Mouse (Mus musculus) liver, embryonic 15.5 days (tissue): Measurements from ENCODE around the gene Fanca. TPM values are rescaled to one million over a fixed set of nuclear protein-coding genes. Genes with fewer than 3 reads are reported as not detected.
"Not testable (repeated sequence)": the region's sequence is repeated elsewhere in the genome, so short reads cannot be mapped to it uniquely, and the experiment has no call there.

Experiments used
- ATAC-seq: fragments of 200-750 bp; cut with Nextera tagmentation; 2 replicates; pipeline ENCODE4 v1.8.0; 2017; ENCODE audit warnings: moderate number of reproducible peaks, mild to moderate bottlenecking, moderate library complexity; ENCODE audit not compliant: insufficient read depth
- H3K27ac ChIP-seq: fragments of 300-500 bp; sonication (generic); replicated peaks from 2 replicates; pipeline ENCODE4 v1.5.1; 2015; ENCODE audit warnings: mild to moderate bottlenecking, inconsistent platforms
- H3K27me3 ChIP-seq: fragments of 300-500 bp; sonication (generic); 2 replicates; pipeline ENCODE4 v1.6.1; 2015; ENCODE audit warnings: mild to moderate bottlenecking, inconsistent platforms
- H3K36me3 ChIP-seq: fragments of 300-500 bp; sonication (generic); replicated peaks from 2 replicates; pipeline ENCODE4 v1.6.1; 2015; ENCODE audit warnings: moderate library complexity, mild to moderate bottlenecking, inconsistent platforms
- H3K4me1 ChIP-seq: fragments of 300-500 bp; sonication (generic); replicated peaks from 2 replicates; pipeline ENCODE4 v1.6.1; 2015; ENCODE audit warnings: inconsistent platforms
- H3K4me2 ChIP-seq: fragments of 300-500 bp; sonication (generic); 2 replicates; pipeline ENCODE4 v1.6.1; 2015; ENCODE audit warnings: moderate library complexity, mild to moderate bottlenecking, inconsistent platforms
- H3K4me3 ChIP-seq: fragments of 300-500 bp; sonication (generic); replicated peaks from 2 replicates; pipeline ENCODE4 v1.5.1; 2015; ENCODE audit warnings: mild to moderate bottlenecking, inconsistent platforms
- H3K9ac ChIP-seq: fragments of 300-500 bp; sonication (generic); 2 replicates; pipeline ENCODE4 v1.6.1; 2015; ENCODE audit warnings: moderate library complexity, mild to moderate bottlenecking, inconsistent platforms
- H3K9me3 ChIP-seq: fragments of 300-500 bp; sonication (generic); replicated peaks from 2 replicates; pipeline ENCODE4 v1.6.1; 2016; ENCODE audit warnings: inconsistent platforms
- WGBS: fragments of 180-500 bp; shearing (Covaris S2); methylation state at CpG from one replicate; pipeline ENCODE4 v1.1.7; 2015; ENCODE audit warnings: mixed read lengths; ENCODE audit not compliant: insufficient replicate concordance; 5-methylcytosine and 5-hydroxymethylcytosine counted together
- polyA plus RNA-seq: library from polyadenylated mRNA; unstranded; fragments of >200 nt; fragmentation: Nextera tagmentation; extraction: Ambion mirVana; gene quantifications from 2 replicates; pipeline ENCODE4 v1.2.1, GENCODE M21; 2015

Gene Fanca
- polyA plus RNA-seq, 1 experiment from 2014 or later, result 16.7 TPM

DNA sequence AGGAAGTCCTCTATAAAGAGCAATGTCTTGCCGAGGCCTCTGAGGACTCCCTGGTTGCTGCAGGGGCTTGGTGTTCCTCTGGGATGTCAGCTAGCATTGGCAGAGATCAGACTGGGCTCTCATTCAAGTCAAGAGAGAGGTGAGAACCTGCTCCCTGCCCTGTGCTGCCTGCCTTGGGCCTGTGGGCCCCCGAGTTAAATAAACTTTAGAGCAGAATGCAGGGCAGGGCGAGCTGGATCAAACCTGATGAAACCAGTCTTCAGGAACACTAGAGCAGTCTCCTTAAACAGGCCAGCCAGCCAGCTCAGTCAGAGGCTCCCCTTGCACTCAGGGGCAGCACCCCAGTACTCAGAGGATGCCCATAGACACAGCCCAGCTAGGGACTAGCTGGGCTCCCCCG lies 46.5 kb downstream of the Fanca start:
- 71% methylated on average over 4 of the region's 4 CpGs for WGBS
- Histone ChIP-seq H3K4me2 (no peak overlapping the region), H3K4me1 (0 out of 2 replicates have a peak, but pooled peaks cover 9% of the 10 kb centered on the region), H3K9ac (no peak overlapping the region), H3K36me3 (peaks cover 66% of the 10 kb centered on the region), H3K27ac (no peak overlapping the region), H3K4me3 (no peak overlapping the region), H3K9me3 (no peaks in the 10 kb centered on the region), H3K27me3 (no peaks in the 10 kb centered on the region)
- ATAC-seq, result no peak

DNA sequence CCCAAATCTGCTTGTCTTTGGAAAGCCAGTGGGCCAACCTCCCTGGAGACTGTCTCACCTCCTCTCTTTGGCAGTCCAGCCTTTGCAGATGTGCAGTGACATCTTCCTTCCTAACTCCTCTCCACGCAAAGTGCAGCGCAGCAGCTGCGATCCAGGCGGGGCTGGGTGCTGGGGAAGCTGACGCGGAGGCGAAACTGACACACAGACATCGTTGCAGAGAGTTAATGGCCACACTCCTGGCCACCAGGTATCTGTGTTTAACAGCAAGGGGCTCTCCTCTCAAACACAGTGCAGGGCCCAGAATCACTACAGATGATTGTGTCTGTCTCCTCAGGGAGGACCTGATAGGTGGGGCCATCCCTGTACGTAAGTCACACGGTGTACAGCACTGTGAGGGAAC lies 47.2 kb downstream of the Fanca start:
- H3K9me3 ChIP-seq, result no peaks in the 10 kb centered on the region
- H3K9ac ChIP-seq, result no peak overlapping the region
- H3K36me3 ChIP-seq, result peaks cover 71% of the 10 kb centered on the region
- 0 out of 2 replicates have a peak, but pooled peaks cover 9% of the 10 kb centered on the region for H3K4me1 ChIP-seq
- H3K4me3 ChIP-seq, result no peak overlapping the region
- H3K27me3 ChIP-seq, result no peaks in the 10 kb centered on the region
- no peak overlapping the region for H3K27ac ChIP-seq
- H3K4me2 ChIP-seq, result no peak overlapping the region
- no peak for ATAC-seq
- WGBS, result 81% methylated on average over 10 of the region's 10 CpGs

DNA sequence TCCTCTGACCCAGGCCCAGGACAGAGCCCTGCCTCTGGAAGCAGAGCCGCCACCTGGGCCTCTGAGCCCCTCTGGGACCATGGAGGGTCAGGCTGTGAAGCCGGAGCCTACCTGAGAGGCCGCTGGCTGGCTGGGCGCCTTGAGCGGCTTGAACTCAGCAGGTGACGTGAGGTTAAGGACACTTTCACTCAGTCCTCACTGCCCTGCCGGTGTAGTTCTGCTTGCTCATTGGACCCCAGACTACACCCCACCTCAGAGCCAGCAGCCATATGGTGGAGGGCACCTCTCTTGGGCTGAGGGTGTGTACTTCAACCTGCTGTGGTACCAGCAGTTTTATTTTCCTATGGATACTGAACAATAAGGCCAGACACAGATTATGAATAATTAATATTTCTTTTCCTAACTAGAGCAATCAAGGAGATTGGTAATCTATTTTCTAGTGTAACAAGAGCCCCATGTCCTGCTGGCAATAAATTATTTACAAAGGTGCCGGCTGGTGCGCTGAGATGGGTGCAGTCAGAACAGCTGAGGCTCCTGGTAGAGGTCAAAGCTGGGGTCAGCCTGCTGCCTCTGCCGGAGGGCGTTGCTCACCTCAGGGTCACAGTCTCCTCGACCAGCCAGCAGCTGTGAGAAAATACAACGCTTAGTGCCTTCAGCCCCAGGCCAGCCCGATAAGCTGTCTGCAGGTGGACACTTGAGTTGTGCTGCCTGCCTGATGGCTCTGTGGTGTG lies 50.3 kb downstream of the Fanca start:
- H3K27ac ChIP-seq, result no peak overlapping the region
- no peaks in the 10 kb centered on the region for H3K9me3 ChIP-seq
- peaks cover 83% of the 10 kb centered on the region for H3K36me3 ChIP-seq
- WGBS, result 79% methylated on average over 14 of the region's 14 CpGs
- H3K27me3 ChIP-seq, result no peaks in the 10 kb centered on the region
- ATAC-seq, result peak; percentile 26; the same call in 1 of the 2 replicates
- 0 out of 2 replicates have a peak, but pooled peaks cover 9% of the 10 kb centered on the region for H3K4me1 ChIP-seq
- H3K4me2 ChIP-seq, result no peak overlapping the region
- no peak overlapping the region for H3K4me3 ChIP-seq
- H3K9ac ChIP-seq, result no peak overlapping the region

DNA sequence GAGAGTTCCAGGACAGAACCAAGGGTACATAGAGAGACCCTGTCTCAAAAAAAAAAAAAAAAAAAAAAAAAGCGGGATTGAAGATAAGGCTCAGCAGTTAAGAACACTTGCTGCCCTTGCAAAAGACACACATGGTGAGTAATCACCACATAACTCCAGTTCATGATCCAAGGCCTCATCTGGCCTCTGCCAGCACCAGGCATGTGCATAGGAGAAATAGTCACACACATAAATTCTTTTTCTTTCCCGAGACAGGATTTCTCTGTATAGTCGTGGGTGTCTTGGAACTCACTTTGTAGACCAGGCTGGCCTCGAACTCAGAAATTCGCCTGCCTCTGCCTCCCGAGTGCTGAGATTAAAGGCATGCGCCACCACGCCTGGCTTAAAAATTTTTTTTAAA lies 60.8 kb downstream of the Fanca start:
- not testable (repeated sequence) for H3K4me3 ChIP-seq, H3K4me2 ChIP-seq, H3K9me3 ChIP-seq, H3K27ac ChIP-seq, H3K9ac ChIP-seq, ATAC-seq, H3K27me3 ChIP-seq
- H3K36me3 ChIP-seq, result peaks cover 57% of the 10 kb centered on the region
- 75% methylated on average over 8 of the region's 8 CpGs for WGBS
- H3K4me1 ChIP-seq, result peaks cover 31% of the 10 kb centered on the region

DNA sequence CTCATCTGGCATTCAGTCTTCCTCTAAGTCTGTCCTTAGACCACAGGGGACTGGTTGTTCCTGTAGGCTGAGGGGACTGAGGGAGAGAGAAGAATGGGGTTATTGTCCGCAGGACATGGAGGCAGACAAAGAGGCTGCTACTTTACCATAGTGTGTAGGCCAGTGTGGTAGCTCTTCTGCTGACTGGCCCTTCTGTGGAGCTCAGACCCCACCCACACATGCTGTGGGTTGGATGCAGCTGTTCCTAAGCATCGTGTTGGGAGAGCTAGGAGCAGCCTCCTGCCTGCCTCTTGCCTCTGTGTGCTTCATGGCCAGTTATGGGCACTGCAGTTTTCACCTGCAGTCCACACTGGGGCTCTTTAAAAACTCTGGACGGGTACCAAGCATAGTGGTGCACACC lies 61.3 kb downstream of the Fanca start:
- 69% methylated on average over 3 of the region's 3 CpGs for WGBS
- Histone ChIP-seq H3K27me3 (no peaks in the 10 kb centered on the region), H3K4me1 (peaks cover 36% of the 10 kb centered on the region), H3K4me3 (no peak overlapping the region), H3K36me3 (peaks cover 57% of the 10 kb centered on the region), H3K9ac (no peak overlapping the region), H3K27ac (no peak overlapping the region), H3K4me2 (no peak overlapping the region), H3K9me3 (no peaks in the 10 kb centered on the region)
- no peak for ATAC-seq

DNA sequence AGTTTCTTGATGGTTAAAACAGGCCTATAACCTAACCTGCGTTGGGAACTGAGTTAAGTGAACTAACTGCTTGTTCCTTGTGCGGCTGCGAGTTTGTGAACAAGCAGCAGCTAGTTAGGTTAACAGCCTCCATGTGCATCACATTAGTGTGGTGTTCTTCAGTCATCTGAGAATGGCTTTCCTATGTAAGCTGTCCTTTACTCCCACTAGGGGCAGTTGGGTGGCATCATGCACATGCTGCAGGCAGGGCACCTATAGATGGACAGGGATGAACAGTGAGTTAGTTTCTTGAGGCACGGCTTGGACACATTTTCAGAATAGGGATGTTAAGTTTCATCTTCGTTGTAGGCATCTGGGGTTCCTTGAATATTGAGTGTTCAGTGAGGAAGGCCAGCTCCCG lies 63.2 kb downstream of the Fanca start:
- H3K4me1 ChIP-seq, result peaks cover 40% of the 10 kb centered on the region
- H3K36me3 ChIP-seq, result peaks cover 53% of the 10 kb centered on the region
- H3K4me3 ChIP-seq, result peak overlapping the region; percentile 98
- WGBS, result 59% methylated on average over 6 of the region's 6 CpGs
- H3K9me3 ChIP-seq, result no peaks in the 10 kb centered on the region
- peak overlapping the region; percentile 97 for H3K4me2 ChIP-seq
- H3K9ac ChIP-seq, result peak overlapping the region; percentile 94
- no peak for ATAC-seq
- H3K27ac ChIP-seq, result 0 out of 2 replicates have a peak overlapping the region, but pooled peaks have one; percentile 88
- H3K27me3 ChIP-seq, result no peaks in the 10 kb centered on the region

DNA sequence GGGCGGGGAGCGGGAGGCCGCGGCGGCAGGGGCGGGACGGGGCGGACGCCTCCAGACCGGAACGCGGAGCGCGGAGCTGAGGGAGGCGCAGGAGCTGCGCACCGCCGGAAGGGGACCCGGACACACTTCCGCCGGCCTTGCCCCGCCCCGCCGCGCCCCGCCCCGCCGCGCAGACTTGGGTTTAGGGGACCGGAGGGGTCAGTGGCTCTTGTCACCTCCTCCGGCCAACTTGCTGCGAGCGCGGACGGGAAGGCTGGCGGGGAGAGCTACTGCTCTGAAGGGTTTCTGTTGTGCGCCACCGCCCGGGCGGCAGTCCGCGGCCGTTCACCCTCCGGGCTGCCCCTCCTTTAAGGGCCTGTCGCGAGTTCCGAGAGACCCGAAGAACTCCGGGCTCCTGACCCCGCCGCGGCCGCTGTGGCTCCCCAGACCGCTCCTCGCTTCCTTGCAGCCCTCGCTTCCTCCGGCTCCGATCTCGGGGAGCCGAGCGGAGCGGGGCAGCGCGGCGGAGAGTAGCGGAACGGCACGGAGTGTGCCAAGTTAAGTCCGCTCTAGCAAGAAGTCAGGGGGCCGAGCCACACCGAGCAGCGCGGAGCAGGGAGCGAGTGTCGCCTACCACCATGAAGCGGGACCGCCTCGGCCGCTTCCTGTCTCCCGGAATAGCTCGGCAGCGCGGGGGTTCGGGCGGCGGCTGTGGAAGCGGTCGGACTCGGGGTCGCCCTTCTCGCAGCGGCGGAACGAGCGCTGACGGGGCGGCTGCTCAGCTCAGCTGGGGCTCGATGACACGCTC lies 64.1 kb downstream of the Fanca start, which contains the start of the genes Zfp276 and Vps9d1:
Zfp276 (plus strand) TSS at position 97 of the 787 bp plus-strand sequence.
Vps9d1 (minus strand) TSS at position 250 of the 787 bp plus-strand sequence.
- Histone ChIP-seq H3K36me3 (peaks cover 45% of the 10 kb centered on the region), H3K4me2 (peak within 1 kb of the TSS; percentile 97), H3K9ac (peak within 1 kb of the TSS; percentile 94), H3K27me3 (no peaks in the 10 kb centered on the region), H3K9me3 (no peaks in the 10 kb centered on the region), H3K27ac (peak within 1 kb of the TSS; percentile 88), H3K4me3 (peak within 1 kb of the TSS; percentile 98), H3K4me1 (peaks cover 40% of the 10 kb centered on the region)
- peak; percentile 96 for ATAC-seq
- under 1% methylated on average over 99 of the region's 99 CpGs for WGBS

DNA sequence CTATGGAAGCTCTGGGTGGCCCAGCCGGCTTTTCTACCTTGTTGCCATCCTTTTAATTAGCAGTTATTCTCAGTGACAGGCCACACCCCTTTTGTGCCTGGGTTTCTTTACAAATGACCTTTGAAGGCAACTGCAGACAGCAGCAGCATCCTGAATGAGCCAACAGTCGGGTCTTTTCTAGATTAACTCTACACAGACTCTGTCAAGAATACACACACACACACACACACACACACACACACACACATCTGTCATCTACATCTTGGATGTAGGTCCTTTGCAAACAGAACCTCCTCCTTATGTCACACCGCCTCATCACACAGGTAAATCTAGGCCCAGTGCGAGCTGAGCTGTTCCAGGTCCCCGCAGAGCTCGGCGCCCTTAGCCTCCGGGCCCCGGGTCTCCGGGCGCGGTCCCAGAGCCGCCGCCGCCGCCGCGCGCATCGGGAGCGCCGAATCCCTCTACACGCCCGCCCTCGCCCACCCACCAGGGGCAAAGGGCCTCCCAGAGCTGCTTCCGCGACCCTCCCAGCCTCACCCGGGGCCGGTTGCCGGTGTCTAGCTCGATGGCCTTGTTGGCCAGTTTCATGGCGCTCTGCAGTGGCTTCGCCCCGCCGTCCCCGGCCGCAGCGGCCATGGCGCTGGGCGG lies 64.8 kb downstream of the Fanca start:
- Histone ChIP-seq H3K4me1 (peaks cover 40% of the 10 kb centered on the region), H3K27ac (peak overlapping the region; percentile 88), H3K4me3 (peak overlapping the region; percentile 98), H3K36me3 (peaks cover 38% of the 10 kb centered on the region), H3K27me3 (no peaks in the 10 kb centered on the region), H3K9ac (peak overlapping the region; percentile 94), H3K4me2 (peak overlapping the region; percentile 97), H3K9me3 (no peaks in the 10 kb centered on the region)
- ATAC-seq, result peak; percentile 35
- under 1% methylated on average over 40 of the region's 40 CpGs for WGBS

DNA sequence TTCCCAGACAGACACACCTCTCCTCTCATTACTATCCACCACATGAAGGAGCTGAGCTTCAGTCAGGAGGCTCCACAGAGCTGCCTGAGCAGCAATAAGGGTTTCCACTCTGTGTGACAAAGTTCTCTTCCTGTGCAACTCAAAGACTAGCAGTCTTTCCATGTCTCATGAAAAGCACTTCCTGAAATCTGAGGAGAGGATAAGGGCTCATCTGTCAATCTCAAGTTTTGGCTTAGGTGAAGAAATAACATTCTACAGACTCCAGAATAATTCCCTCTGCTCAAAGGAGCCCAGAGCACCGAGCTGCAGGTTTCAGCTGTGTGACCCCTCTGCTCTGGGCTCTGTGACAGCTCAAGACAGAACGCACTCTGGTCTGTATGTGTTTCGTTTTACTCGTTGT lies 65.5 kb downstream of the Fanca start:
- peak overlapping the region; percentile 94 for H3K9ac ChIP-seq
- H3K4me1 ChIP-seq, result peaks cover 40% of the 10 kb centered on the region
- H3K4me3 ChIP-seq, result peak overlapping the region; percentile 98
- peak overlapping the region; percentile 97 for H3K4me2 ChIP-seq
- no peaks in the 10 kb centered on the region for H3K27me3 ChIP-seq
- H3K27ac ChIP-seq, result peak overlapping the region; percentile 88
- WGBS, result 49% methylated on average over 4 of the region's 4 CpGs
- no peak for ATAC-seq
- peaks cover 32% of the 10 kb centered on the region for H3K36me3 ChIP-seq
- no peaks in the 10 kb centered on the region for H3K9me3 ChIP-seq

DNA sequence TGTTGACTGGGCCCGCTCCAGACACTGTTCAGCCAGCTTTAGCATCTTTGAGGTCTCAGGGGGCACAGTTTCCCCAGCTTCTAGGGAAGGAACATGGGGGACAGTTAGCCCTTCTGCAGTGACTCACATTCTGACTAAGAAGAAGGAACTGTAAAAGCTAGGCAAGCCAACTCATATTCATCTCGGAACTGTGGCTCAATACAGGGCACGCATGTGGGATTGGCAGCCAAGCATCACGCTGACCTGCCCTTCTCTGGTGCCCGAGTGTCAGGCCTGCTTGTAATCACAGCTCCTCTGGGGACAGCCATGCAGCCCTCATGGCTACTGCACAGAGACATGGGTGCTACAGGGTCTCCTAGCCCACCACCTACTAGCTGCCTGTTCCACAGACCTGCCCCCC lies 67.4 kb downstream of the Fanca start:
- Histone ChIP-seq H3K27ac (no peak overlapping the region), H3K9ac (no peak overlapping the region), H3K4me2 (no peak overlapping the region), H3K36me3 (peaks cover 31% of the 10 kb centered on the region), H3K4me3 (no peak overlapping the region), H3K4me1 (peaks cover 34% of the 10 kb centered on the region), H3K27me3 (no peaks in the 10 kb centered on the region), H3K9me3 (no peaks in the 10 kb centered on the region)
- 90% methylated on average over 5 of the region's 5 CpGs for WGBS
- no peak for ATAC-seq

DNA sequence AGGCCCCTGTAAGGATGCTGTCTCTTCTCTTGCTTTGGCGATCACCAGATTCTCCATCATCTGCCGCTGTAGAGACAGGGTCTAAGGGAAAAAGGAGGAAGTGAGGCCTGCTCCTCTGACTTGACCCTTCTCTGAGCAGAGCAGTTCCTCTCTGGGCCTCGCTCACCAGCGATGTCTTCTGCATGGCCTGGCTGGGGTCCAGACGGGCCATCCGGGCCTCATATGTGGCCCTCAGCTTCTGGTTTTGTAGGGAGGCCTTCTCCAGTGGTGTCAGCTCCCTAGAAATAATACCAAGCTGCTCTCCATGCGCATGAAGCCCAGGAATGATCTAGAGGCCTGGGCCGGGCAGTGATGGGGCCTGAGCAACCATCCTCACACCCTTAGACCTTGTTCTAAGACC lies 69.8 kb downstream of the Fanca start:
- no peak overlapping the region for H3K27ac ChIP-seq
- H3K9ac ChIP-seq, result no peak overlapping the region
- no peaks in the 10 kb centered on the region for H3K9me3 ChIP-seq
- no peak overlapping the region for H3K4me3 ChIP-seq
- H3K36me3 ChIP-seq, result peaks cover 37% of the 10 kb centered on the region
- peaks cover 28% of the 10 kb centered on the region for H3K4me1 ChIP-seq
- no peaks in the 10 kb centered on the region for H3K27me3 ChIP-seq
- 67% methylated on average over 8 of the region's 8 CpGs for WGBS
- ATAC-seq, result no peak
- no peak overlapping the region for H3K4me2 ChIP-seq
